Mouse (Mus musculus): Measurements from ENCODE around the gene Rras2.

GRCm38 (mm10) chr7:114155053-114155865, 37.7 kb upstream of the Rras2 start:
- TF ChIP-seq CTCF (IDR thresholded peaks at IDR 0.05; ENCODE audit: low read depth) (no peak), EP300 (IDR thresholded peaks at IDR 0.05; ENCODE audit: low read depth) (no peak)

Measured in liver, postnatal 0 days (tissue).